In the genomic region with DNA sequence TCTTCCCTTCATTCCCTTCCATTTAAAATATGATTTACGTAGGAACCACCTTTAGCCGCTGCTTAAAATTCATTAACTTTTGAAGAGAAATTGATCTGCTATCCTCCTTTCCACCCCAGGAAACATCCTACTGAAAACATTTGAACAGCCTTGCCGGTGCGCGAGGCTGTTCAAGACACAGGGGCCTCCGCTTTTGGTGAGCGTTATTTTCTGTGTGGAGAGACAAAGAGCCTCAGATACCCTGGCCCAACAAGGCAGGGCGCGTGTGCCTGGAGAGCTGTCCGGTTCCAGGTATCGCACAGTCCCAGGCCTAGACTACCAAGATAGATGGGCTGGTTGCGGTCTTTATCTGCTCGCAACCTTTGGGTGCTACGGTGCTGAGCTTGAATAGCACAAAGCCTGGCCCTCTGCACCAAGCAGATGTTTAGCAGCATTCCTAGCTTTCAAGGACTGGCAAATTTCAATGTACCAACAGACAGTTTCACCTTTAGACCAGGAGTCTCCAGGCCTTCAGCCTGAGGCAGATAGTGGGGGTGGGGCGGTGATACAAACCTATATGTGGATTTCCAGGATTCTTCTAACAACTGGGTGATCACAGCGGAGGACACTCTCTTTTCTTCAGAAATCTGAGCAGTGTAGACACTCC, we compare ENCODE assay signal across 24 mouse cellular contexts. TPM values are rescaled to one million over a fixed set of nuclear protein-coding genes. Genes with fewer than 3 reads are reported as not detected.
DNase-seq lines count a peak whose midpoint lies in the region; ATAC-seq and TF ChIP-seq lines count a peak whose summit lies in the region.
"Had no signal": no experiment of that assay in that cellular context is flagged by ENCODE, and none has a peak within 500 bp of the region (broad histone marks: within the 10 kb centered on the region; RNA-seq: fewer than 3 reads in every experiment).

No protein-coding gene starts in this region.

- H3K36me3 ChIP-seq in midbrain, embryonic 14.5 days (ENCODE audit: control insufficient read depth, insufficient read depth, low read length) = no peaks in the 10 kb centered on the region
- H3K36me3 ChIP-seq in midbrain, postnatal 0 days (ENCODE audit: insufficient read depth, low read length) = no peaks in the 10 kb centered on the region
- H3K36me3 ChIP-seq in forebrain, embryonic 13.5 days (ENCODE audit: poor library complexity, severe bottlenecking) = no peaks in the 10 kb centered on the region
- no peaks in the 10 kb centered on the region for H3K36me3 ChIP-seq in midbrain, embryonic 16.5 days (ENCODE audit: control insufficient read depth, insufficient read depth, low read length)
- H3K36me3 ChIP-seq: embryonic facial prominence, embryonic 13.5 days; G1E; hindbrain, embryonic 13.5 days; intestine, embryonic 15.5 days; limb, embryonic 13.5 days; liver, embryonic 13.5 days; midbrain, embryonic 12.5 days had no signal

- ATAC-seq in midbrain, embryonic 14.5 days (ENCODE audit: low FRiP score, low TSS enrichment) = no peak
- no peak for ATAC-seq in midbrain, postnatal 0 days (ENCODE audit: low FRiP score)
- no peak for ATAC-seq in forebrain, embryonic 13.5 days
- ATAC-seq in midbrain, embryonic 16.5 days = 0 out of 2 replicates have a peak, but pooled peaks have one; percentile 20
- ATAC-seq: intestine, embryonic 15.5 days had no signal

- no peaks in the 10 kb centered on the region for H3K9me3 ChIP-seq in midbrain, embryonic 14.5 days (ENCODE audit: control insufficient read depth, low read length)
- no peaks in the 10 kb centered on the region for H3K9me3 ChIP-seq in midbrain, postnatal 0 days (ENCODE audit: low read length)
- H3K9me3 ChIP-seq in forebrain, embryonic 13.5 days (replicated peaks) = no peaks in the 10 kb centered on the region
- H3K9me3 ChIP-seq in midbrain, embryonic 16.5 days (replicated peaks; ENCODE audit: control insufficient read depth, low read length, poor library complexity, severe bottlenecking) = no peaks in the 10 kb centered on the region
- H3K9me3 ChIP-seq: embryonic facial prominence, embryonic 13.5 days; hindbrain, embryonic 13.5 days; intestine, embryonic 15.5 days; limb, embryonic 13.5 days; liver, embryonic 13.5 days; midbrain, embryonic 12.5 days had no signal

- no peak overlapping the region for H3K4me3 ChIP-seq in midbrain, embryonic 14.5 days (replicated peaks; ENCODE audit: low read depth, low read length)
- H3K4me3 ChIP-seq in midbrain, postnatal 0 days (ENCODE audit: low read depth, low read length) = no peak overlapping the region
- no peak overlapping the region for H3K4me3 ChIP-seq in forebrain, embryonic 13.5 days
- H3K4me3 ChIP-seq in midbrain, embryonic 16.5 days (ENCODE audit: low read depth, low read length) = no peak overlapping the region
- H3K4me3 ChIP-seq: embryonic facial prominence, embryonic 13.5 days; hindbrain, embryonic 13.5 days; intestine, embryonic 15.5 days; limb, embryonic 13.5 days; liver, embryonic 13.5 days; midbrain, embryonic 12.5 days had no signal

- WGBS in midbrain, embryonic 14.5 days = 5% methylated on average over 16 of the region's 16 CpGs
- WGBS in midbrain, postnatal 0 days = 10% methylated on average over 16 of the region's 16 CpGs
- WGBS in forebrain, embryonic 13.5 days = 19% methylated on average over 16 of the region's 16 CpGs
- WGBS in midbrain, embryonic 16.5 days = 8% methylated on average over 16 of the region's 16 CpGs

- H3K4me2 ChIP-seq in midbrain, embryonic 14.5 days (ENCODE audit: low read length) = no peak overlapping the region
- H3K4me2 ChIP-seq in midbrain, postnatal 0 days (ENCODE audit: low read depth, low read length, poor library complexity, severe bottlenecking) = no peak overlapping the region
- 0 out of 2 replicates have a peak overlapping the region, but pooled peaks have one; percentile 9 for H3K4me2 ChIP-seq in forebrain, embryonic 13.5 days
- H3K4me2 ChIP-seq in midbrain, embryonic 16.5 days (ENCODE audit: low read length) = no peak overlapping the region
- H3K4me2 ChIP-seq: embryonic facial prominence, embryonic 13.5 days; hindbrain, embryonic 13.5 days; intestine, embryonic 15.5 days; limb, embryonic 13.5 days; liver, embryonic 13.5 days; lung, embryonic 14.5 days; midbrain, embryonic 12.5 days had no signal

- H3K9ac ChIP-seq in midbrain, embryonic 14.5 days (replicated peaks; ENCODE audit: low read length) = no peak overlapping the region
- H3K9ac ChIP-seq in midbrain, postnatal 0 days (replicated peaks; ENCODE audit: low read length, poor library complexity, severe bottlenecking) = no peak overlapping the region
- peak overlapping the region; percentile 38; the same call in 1 of the 2 replicates for H3K9ac ChIP-seq in forebrain, embryonic 13.5 days
- H3K9ac ChIP-seq in midbrain, embryonic 16.5 days (ENCODE audit: low read depth, low read length) = no peak overlapping the region
- H3K9ac ChIP-seq: embryonic facial prominence, embryonic 13.5 days; hindbrain, embryonic 13.5 days; intestine, embryonic 15.5 days; limb, embryonic 13.5 days; liver, embryonic 13.5 days; lung, embryonic 14.5 days; midbrain, embryonic 12.5 days had no signal

- H3K27me3 ChIP-seq in midbrain, embryonic 14.5 days (ENCODE audit: control insufficient read depth, insufficient read depth, low read length) = peaks cover 96% of the 10 kb centered on the region
- H3K27me3 ChIP-seq in midbrain, postnatal 0 days (ENCODE audit: insufficient read depth, low read length) = peaks cover 85% of the 10 kb centered on the region
- H3K27me3 ChIP-seq in forebrain, embryonic 13.5 days = peaks cover 94% of the 10 kb centered on the region
- H3K27me3 ChIP-seq in midbrain, embryonic 16.5 days (ENCODE audit: control insufficient read depth, insufficient read depth, low read depth, low read length) = peaks cover 65% of the 10 kb centered on the region

- no peaks in the 10 kb centered on the region for H3K4me1 ChIP-seq in midbrain, embryonic 14.5 days (ENCODE audit: control insufficient read depth, insufficient read depth, low read length)
- no peaks in the 10 kb centered on the region for H3K4me1 ChIP-seq in midbrain, postnatal 0 days (ENCODE audit: insufficient read depth, low read length)
- H3K4me1 ChIP-seq in forebrain, embryonic 13.5 days = peaks cover 51% of the 10 kb centered on the region
- no peaks in the 10 kb centered on the region for H3K4me1 ChIP-seq in midbrain, embryonic 16.5 days (ENCODE audit: control insufficient read depth, insufficient read depth, low read length)
- H3K4me1 ChIP-seq: liver, embryonic 13.5 days had no signal

- no peak overlapping the region for H3K27ac ChIP-seq in midbrain, embryonic 14.5 days (replicated peaks; ENCODE audit: low read depth, low read length)
- no peak overlapping the region for H3K27ac ChIP-seq in midbrain, postnatal 0 days (ENCODE audit: low read depth, low read length)
- no peak overlapping the region for H3K27ac ChIP-seq in forebrain, embryonic 13.5 days
- no peak overlapping the region for H3K27ac ChIP-seq in midbrain, embryonic 16.5 days (ENCODE audit: low read length)
- H3K27ac ChIP-seq: embryonic facial prominence, embryonic 13.5 days; hindbrain, embryonic 13.5 days; intestine, embryonic 15.5 days; limb, embryonic 13.5 days; liver, embryonic 13.5 days; midbrain, embryonic 12.5 days had no signal

- intact Hi-C loops in heart, postnatal 14 days (cut with DNase I) = no loop called here

- TF ChIP-seq CTCF in midbrain, postnatal 0 days (IDR thresholded peaks at IDR 0.05) = no peak

- DNase-seq in heart, adult 11 months = peak; percentile 79
- DNase-seq in heart, postnatal 14 days = no peak
- peak; percentile 37 for DNase-seq in midbrain, embryonic 14.5 days
- no peak for DNase-seq in midbrain, postnatal 0 days (ENCODE audit: low spot score)
- no peak for DNase-seq in cerebellum, postnatal 25 days
- DNase-seq in urinary bladder, postnatal 25 days (ENCODE audit: low spot score) = no peak
- DNase-seq: adrenal gland, postnatal 36 days; cerebellum, adult 18-20 months; cerebellum, postnatal 36 days; gastrocnemius, postnatal 14 days; liver, embryonic 13.5 days; lung, embryonic 14.5 days; lung, postnatal 36 days; thymus, adult 18-20 months had no signal

RNA-seq across cellular contexts. Expression of gene Fezf2, which starts 2.4 kb away (rescaled TPM):
- under 1 TPM in 1 of 2 experiments, not detected in 1; 0.12 TPM for total RNA-seq in heart, postnatal 14 days (2021)
- 0.09 TPM in 1 of 2 replicates, not detected in the other for polyA plus RNA-seq in midbrain, embryonic 14.5 days (2014; fragmentation: Nextera tagmentation; extraction: Ambion mirVana)
- 0.19 and 0.93 TPM in 2 replicates for total RNA-seq in midbrain, postnatal 0 days (2014; rRNA removed)
- 0.70 and 1.7 TPM in 2 replicates for polyA plus RNA-seq in midbrain, postnatal 0 days (2015; fragmentation: Nextera tagmentation; extraction: Ambion mirVana)
- 56.3 and 65.2 TPM in 2 replicates for polyA plus RNA-seq in forebrain, embryonic 13.5 days (2015; fragmentation: Nextera tagmentation; extraction: Ambion mirVana)
- polyA plus RNA-seq in midbrain, embryonic 16.5 days (2015; fragmentation: Nextera tagmentation; extraction: Ambion mirVana) = 2.4 and 2.8 TPM in 2 replicates
- total RNA-seq: adrenal gland, postnatal 36 days; gastrocnemius, postnatal 14 days had no signal
- polyA plus RNA-seq: G1E; intestine, embryonic 15.5 days; kidney, embryonic 14.5 days; liver, embryonic 13.5 days; lung, embryonic 14.5 days; stomach, embryonic 14.5 days had no signal

Comparison
In these comparisons a context has a peak if more than half of its experiments do, and no peak if none do; other contexts are left out.
1. DNase-seq: peak in heart, adult 11 months (single experiment) and midbrain, embryonic 14.5 days (single experiment); none in heart, postnatal 14 days (0 of 2), midbrain, postnatal 0 days (single experiment), cerebellum, postnatal 25 days (0 of 2) and urinary bladder, postnatal 25 days (single experiment).
2. RNA of gene Fezf2, which starts 2.4 kb away (polyA plus RNA-seq): 56.3 to 65.2 TPM in forebrain, embryonic 13.5 days; 2.4 to 2.8 TPM in midbrain, embryonic 16.5 days, 0.70 to 1.7 TPM in midbrain, postnatal 0 days and 0.09 TPM in midbrain, embryonic 14.5 days; every median in the first group is over 10 times any median in the second.